Mouse (Mus musculus) layer of hippocampus, adult 8-10 months (tissue): ENCODE measurements at regions not wholly inside any gene's neighbourhood (a gene's known extent, or its start where the extent isn't known, plus 50 kb on each side); places are given as distances from the start of the nearest gene placed in this dataset.
A peak's percentile ranks its signal among the peaks of the same experiment; 100 is the strongest.

Experiments
- DNase-seq, 2 experiments: peaks; one replicate each; pipeline ENCODE4 v3.0.0; 2022; ENCODE audit warnings: low spot score in 2 of 2

DNA sequence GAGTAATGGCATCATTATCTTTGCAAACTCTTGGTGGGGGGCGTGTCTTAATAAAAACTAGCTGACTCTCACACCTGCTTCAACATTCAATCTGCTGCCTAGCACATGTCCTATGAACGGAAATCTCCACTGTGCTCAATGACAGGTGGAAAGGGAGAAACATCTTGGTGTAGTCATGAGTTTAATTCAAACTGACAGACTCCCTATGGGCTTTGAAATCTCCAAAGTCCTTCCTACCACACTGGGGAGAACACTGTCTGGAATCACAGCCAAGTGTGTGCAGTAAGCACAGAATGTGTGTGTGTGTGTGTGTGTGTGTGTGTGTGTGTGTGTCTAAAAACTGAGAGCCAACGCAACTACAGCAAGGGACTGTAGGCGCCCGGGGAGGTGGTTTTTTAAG is 179.5 kb upstream of the Hnrnpa3 start:
- no peak for DNase-seq

GRCm38 (mm10) chr2:75481863-75482262 is 177.2 kb upstream of the Hnrnpa3 start:
- DNase-seq, result no peak

GRCm38 (mm10) chr2:75482484-75482883 is 176.6 kb upstream of the Hnrnpa3 start:
- DNase-seq, result no peak

DNA sequence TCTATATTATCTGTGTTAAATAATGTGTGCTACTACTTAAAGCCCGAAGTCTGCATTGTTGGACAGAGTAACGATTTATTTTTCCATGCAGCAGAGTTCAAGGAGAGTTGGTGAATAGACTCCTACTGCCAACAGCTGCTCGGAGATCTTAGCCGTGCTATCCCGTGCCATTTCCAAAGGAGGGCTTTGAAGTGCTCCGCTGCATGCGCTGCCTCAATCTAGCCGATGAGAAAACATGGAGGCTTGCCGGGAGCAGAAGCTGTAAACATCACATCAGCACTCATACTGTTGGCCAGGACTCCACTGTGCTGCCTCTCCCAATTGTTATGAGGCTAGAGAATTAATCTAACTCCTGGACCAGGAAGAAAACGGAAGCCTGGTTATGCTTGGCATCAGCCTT is 174.1 kb upstream of the Hnrnpa3 start:
- no peak for DNase-seq

DNA sequence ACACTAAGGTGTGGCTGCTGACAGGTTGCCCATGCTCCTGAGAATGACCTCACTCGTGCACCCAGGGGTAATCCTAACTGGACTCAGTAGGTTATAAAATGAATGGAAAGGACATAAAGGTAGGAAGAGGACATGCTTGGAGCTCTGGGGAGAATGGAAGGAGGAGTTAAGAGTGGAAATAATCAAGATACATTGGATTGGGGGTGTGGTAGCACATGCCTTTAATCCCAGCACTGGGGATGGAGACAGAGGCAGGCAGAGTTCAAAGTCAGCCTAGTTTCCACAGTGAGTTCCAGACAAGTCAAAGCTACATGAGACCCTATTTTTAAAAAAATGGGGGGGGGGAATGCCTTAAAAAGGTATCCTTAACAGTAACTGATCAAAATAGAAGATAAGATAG is 167.9 kb upstream of the Hnrnpa3 start:
- no peak for DNase-seq

GRCm38 (mm10) chr2:75491789-75492500 is 167.1 kb upstream of the Hnrnpa3 start:
- DNase-seq, result no peak

DNA sequence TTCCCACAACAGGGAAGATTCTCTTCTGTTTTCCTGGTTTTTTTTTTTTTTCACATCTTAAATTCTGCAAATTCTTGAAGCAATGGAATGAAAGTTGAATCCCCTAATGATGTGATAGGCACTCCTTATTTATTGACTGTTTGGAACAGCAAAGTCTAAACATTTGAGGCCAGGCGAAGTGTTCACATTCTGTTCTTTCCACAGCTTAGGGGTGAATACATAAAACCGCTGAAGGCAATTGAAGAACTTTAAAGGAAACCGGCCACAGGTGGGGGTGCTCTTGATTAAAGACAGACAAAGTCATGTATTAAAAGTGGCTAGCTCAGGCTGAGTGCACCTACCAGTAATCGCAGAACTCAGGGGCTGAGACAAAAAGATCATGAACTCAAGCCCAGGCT is 166.6 kb upstream of the Hnrnpa3 start:
- no peak for DNase-seq

GRCm38 (mm10) chr2:75496606-75497240 is 162.3 kb upstream of the Hnrnpa3 start:
- DNase-seq, result no peak

DNA sequence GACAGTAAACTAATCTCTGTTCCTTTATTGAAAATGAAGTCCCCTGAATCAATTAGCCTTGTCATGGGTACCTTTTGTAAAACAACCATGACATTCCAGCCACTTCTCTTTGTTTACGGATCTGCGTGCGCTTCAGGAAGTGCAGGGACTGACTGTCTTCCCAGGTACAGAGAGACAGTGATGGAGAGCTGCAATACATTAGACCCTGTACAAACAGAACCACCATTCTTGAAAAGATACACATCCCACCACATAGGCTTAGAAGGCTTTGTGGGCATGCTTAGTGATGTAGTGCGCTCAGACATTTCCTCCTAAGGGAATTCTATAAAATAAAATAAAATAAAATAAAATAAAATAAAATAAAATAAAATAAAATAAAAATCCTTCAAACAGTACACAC is 148.8 kb upstream of the Hnrnpa3 start:
- no peak for DNase-seq

DNA sequence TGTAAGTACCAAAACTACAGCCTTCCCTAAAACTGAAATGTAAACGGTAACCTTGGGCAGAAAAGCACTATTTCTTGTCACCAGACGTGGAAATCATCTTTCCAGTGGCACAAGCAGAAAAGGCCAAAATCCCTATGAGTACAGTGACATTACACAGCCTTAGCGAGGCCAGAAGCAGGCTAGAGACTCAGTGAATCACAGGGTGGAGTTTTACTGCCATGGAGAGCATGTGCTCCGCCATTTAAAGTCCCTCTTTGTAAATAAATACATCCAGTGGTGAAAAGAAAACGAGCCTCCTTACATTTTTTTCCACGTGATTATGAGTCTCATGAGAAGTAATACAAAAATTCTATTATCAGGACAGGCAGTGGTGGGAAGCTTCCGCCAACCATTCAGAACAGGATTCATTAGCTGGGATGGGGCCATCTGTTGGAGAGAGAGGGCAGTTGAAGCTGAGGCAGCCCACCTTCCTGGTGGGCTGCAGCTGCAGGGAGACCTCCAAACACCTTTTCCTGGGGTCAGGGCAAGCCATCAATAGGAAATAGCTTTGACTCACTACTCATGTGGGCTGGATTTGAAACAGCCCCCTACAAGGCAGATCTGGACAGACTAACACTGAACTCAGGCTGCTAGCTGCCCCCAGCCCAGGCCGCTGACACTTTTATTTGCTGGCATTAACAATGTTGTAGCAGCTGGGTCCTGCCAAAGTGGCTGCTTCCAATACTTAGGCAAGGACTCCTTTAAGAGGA is 146.5 kb upstream of the Hnrnpa3 start:
- DNase-seq, result no peak

DNA sequence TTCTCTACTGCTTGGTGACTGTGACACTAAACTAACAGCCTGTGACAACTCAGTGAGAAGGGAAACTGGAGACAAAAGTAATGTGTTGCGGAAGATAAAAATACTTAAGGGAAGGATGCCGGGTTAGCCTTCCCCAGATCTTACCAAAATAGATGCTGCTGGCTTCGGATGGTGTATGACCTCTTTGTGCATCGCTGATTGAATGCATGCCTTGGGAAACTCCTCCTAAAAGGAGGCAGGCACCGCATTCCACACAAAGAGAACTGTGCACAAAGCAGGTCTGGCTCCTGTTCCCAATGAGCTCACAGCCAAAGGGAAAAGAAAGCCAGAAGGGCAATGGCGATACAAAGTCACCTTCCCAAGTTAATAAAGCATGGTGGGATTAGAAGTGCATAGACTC is 144.9 kb upstream of the Hnrnpa3 start:
- DNase-seq, result no peak

DNA sequence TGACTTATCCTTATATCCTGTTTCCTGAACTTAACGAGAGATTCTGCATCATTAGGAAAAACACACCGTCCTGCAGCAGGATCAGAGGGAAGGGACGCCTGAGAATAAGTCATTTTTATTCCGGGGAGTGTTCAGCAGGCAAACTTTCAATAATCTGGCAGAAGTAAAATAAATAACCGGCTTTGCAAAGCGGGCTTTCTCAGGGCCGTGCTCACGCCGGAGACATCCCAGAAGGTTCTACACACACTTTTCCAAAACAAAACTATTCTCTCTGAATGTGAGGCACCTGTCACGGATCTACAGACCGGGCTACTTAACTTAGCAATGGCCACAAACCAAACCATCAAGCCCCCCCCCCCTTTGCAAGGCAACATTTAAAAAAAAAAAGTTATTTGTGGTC is 142.8 kb upstream of the Hnrnpa3 start:
- DNase-seq, result no peak

GRCm38 (mm10) chr2:75517096-75517495 is 142.0 kb upstream of the Hnrnpa3 start:
- no peak for DNase-seq

GRCm38 (mm10) chr2:75518607-75519006 is 140.5 kb upstream of the Hnrnpa3 start:
- peak in 1 of 2 experiments; percentile 15 for DNase-seq

DNA sequence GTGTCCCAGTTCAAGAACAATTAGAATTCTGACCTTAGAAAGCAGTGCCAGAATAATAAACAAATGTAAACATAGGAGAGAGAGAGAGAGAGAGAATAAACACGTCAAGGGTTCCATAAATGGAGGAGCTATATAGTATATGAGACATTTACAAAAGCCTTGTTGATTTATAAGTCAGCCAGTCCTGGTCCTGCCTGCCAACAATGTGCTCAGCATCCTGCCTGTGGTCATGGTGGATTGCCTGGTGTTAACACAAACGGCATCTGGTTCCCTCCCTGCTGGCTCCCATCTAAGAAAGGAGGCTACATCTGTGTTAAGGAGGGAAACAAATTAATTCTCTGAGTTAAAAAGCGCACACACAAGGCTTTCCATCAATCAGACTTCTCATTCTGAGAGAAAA is 133.5 kb upstream of the Hnrnpa3 start:
- DNase-seq, result no peak

- DNase-seq, result no peak
These were observed 130.4 kb upstream of the Hnrnpa3 start for GRCm38 (mm10) chr2:75528706-75529105.

GRCm38 (mm10) chr2:75538114-75538513 is 120.9 kb upstream of the Hnrnpa3 start:
- DNase-seq, result no peak

- DNase-seq, result no peak
These were observed 119.3 kb upstream of the Hnrnpa3 start for GRCm38 (mm10) chr2:75539726-75540125.

DNA sequence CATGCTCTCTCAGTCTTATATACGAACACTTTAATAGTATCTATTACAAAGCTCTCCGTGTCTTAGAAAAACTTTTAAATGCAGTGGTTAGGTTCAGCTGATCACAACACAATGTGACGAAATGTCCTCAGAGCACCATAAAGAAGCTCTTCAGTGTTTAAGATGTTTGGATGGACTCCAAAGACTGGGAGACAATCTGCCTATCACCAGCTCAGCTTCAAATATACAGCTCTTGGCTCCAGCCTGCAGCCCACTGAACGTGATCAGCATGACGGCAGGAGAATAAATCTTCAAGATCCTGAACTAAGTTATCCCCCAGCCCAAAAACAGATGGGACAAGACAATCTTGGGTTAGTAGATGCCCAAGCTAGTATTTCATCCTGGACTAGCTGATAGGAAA is 116.7 kb upstream of the Hnrnpa3 start:
- no peak for DNase-seq

- DNase-seq, result peak in 1 of 2 experiments; percentile 19
These were observed 116.3 kb upstream of the Hnrnpa3 start for GRCm38 (mm10) chr2:75542781-75543180.

DNA sequence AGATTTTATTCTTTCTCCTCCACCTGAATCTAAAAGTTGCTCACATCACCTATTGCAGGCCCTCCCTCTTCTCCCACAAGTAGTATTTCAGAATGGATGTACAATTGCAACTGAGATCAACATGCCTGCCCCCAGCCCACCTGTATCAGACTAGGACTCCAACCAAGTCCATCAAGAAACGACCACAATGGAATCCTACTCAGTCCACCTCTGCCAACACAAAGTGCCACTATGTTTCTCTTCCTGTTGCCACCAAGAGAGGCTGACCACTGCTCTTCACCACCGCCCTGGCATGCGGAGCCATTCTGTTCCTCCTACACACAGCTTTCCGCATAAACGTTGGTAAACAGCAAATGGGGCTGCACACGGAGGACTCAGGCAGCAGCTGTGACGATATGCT is 113.1 kb upstream of the Hnrnpa3 start:
- no peak for DNase-seq

DNA sequence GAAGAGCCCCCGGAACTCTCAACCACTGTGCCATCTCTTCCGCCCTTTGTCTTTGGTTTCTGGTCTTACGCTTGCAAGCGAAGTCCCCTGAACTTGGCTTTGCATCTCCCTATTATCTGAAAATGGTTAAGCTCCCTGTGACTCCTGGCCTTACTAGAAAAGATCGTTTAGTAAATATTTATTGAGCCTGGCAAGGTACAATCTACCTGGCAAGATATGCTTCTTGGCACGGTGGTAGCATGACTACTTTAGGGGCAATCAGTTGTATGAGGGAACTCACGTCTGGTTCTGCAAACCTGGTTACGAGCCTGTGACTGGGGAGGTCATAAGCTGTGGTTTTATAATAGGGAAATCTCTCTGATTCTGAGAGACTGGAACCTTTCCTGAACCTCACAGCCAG is 103.4 kb upstream of the Hnrnpa3 start:
- no peak for DNase-seq

GRCm38 (mm10) chr2:75556744-75557143 is 102.3 kb upstream of the Hnrnpa3 start:
- no peak for DNase-seq
